Mouse (Mus musculus) neural tube, embryonic 11.5 days (tissue): ENCODE measurements at regions not wholly inside any gene's neighbourhood (a gene's known extent, or its start where the extent isn't known, plus 50 kb on each side); places are given as distances from the start of the nearest gene placed in this dataset.
A peak's percentile ranks its signal among the peaks of the same experiment; 100 is the strongest.

Source experiments
- ATAC-seq: fragments of 200-750 bp; cut with Nextera tagmentation; 2 replicates; pipeline ENCODE4 v1.8.0; 2017; ENCODE audit warnings: moderate number of reproducible peaks, mild to moderate bottlenecking, moderate TSS enrichment, moderate library complexity; ENCODE audit not compliant: insufficient read depth, low FRiP score, low TSS enrichment
- DNase-seq: peaks from one replicate; pipeline ENCODE4 v3.0.0-alpha.2; 2015; ENCODE audit warnings: low spot score
- H3K27ac ChIP-seq: fragments of 300-500 bp; sonication (generic); 2 replicates; pipeline ENCODE4 v1.5.1; 2014; ENCODE audit warnings: low read depth, mild to moderate bottlenecking, low read length
- H3K27me3 ChIP-seq: fragments of 300-500 bp; sonication (generic); 2 replicates; pipeline ENCODE4 v1.6.1; 2014; ENCODE audit warnings: mild to moderate bottlenecking, low read length, mixed read lengths; ENCODE audit not compliant: control insufficient read depth, insufficient read depth
- H3K36me3 ChIP-seq: fragments of 300-500 bp; sonication (generic); 2 replicates; pipeline ENCODE4 v1.6.1; 2014; ENCODE audit warnings: mild to moderate bottlenecking, low read length, moderate library complexity, mixed read lengths; ENCODE audit not compliant: control insufficient read depth, insufficient read depth
- H3K4me1 ChIP-seq: fragments of 300-500 bp; sonication (generic); 2 replicates; pipeline ENCODE4 v1.6.1; 2014; ENCODE audit warnings: low read length, mixed read lengths; ENCODE audit not compliant: control insufficient read depth, insufficient read depth
- H3K4me2 ChIP-seq: fragments of 300-500 bp; sonication (generic); 2 replicates; pipeline ENCODE4 v1.6.1; 2014; ENCODE audit warnings: low read depth, mild to moderate bottlenecking, moderate library complexity
- H3K4me3 ChIP-seq: fragments of 300-500 bp; sonication (generic); 2 replicates; pipeline ENCODE4 v1.5.1; 2014; ENCODE audit warnings: low read depth, low read length
- H3K9ac ChIP-seq: fragments of 300-500 bp; sonication (generic); 2 replicates; pipeline ENCODE4 v1.6.1; 2014; ENCODE audit warnings: mild to moderate bottlenecking, low read length
- H3K9me3 ChIP-seq: fragments of 300-500 bp; sonication (generic); 2 replicates; pipeline ENCODE4 v1.6.1; 2016; ENCODE audit warnings: low read length; ENCODE audit not compliant: control insufficient read depth
- WGBS: fragments of 180-500 bp; shearing (Covaris S2); extraction: QIAGEN DNeasy Blood & Tissue Kit; methylation state at CpG from one replicate; pipeline ENCODE4 v1.1.7; 2014; 5-methylcytosine and 5-hydroxymethylcytosine counted together

GRCm38 (mm10) chr3:149496122-149496521 is 505.8 kb upstream of the Adgrl2 start:
- DNase-seq (no peak), ATAC-seq (no peak)
- WGBS: 73% methylated on average over 2 of the region's 2 CpGs
- Histone ChIP-seq H3K36me3 (no peaks in the 10 kb centered on the region), H3K4me3 (no peak overlapping the region), H3K27me3 (no peaks in the 10 kb centered on the region), H3K9me3 (no peaks in the 10 kb centered on the region), H3K4me1 (no peaks in the 10 kb centered on the region), H3K4me2 (no peak overlapping the region), H3K9ac (no peak overlapping the region), H3K27ac (no peak overlapping the region)

- Histone ChIP-seq H3K4me2 (no peak overlapping the region), H3K36me3 (no peaks in the 10 kb centered on the region), H3K9me3 (no peaks in the 10 kb centered on the region), H3K27me3 (no peaks in the 10 kb centered on the region), H3K9ac (no peak overlapping the region), H3K27ac (no peak overlapping the region), H3K4me3 (no peak overlapping the region), H3K4me1 (no peaks in the 10 kb centered on the region)
- ATAC-seq: no peak
- 84% methylated on average over 4 of the region's 4 CpGs for WGBS
- DNase-seq: no peak
These were observed 497.8 kb upstream of the Adgrl2 start for GRCm38 (mm10) chr3:149488147-149488546.

- DNase-seq (no peak), ATAC-seq (no peak)
- H3K4me2 ChIP-seq: no peak overlapping the region
These were observed 495.1 kb upstream of the Adgrl2 start for GRCm38 (mm10) chr3:149485406-149485805.

GRCm38 (mm10) chr3:149484319-149484718 is 494.0 kb upstream of the Adgrl2 start:
- no peak for DNase-seq
- no peak for ATAC-seq
- no peak overlapping the region for H3K9ac ChIP-seq
- no peaks in the 10 kb centered on the region for H3K4me1 ChIP-seq
- 46% methylated on average over 2 of the region's 2 CpGs for WGBS
- H3K9me3 ChIP-seq: no peaks in the 10 kb centered on the region
- H3K4me2 ChIP-seq: no peak overlapping the region
- H3K27me3 ChIP-seq: no peaks in the 10 kb centered on the region
- H3K4me3 ChIP-seq: no peak overlapping the region
- H3K27ac ChIP-seq: no peak overlapping the region
- no peaks in the 10 kb centered on the region for H3K36me3 ChIP-seq

More at GRCm38 (mm10) chr3:149485406-149485805, 495.1 kb upstream of the Adgrl2 start:
- Histone ChIP-seq H3K36me3 (no peaks in the 10 kb centered on the region), H3K4me1 (no peaks in the 10 kb centered on the region), H3K27ac (no peak overlapping the region), H3K27me3 (no peaks in the 10 kb centered on the region), H3K9me3 (no peaks in the 10 kb centered on the region), H3K9ac (no peak overlapping the region), H3K4me3 (no peak overlapping the region)
- 76% methylated on average over 4 of the region's 4 CpGs for WGBS

- WGBS: 64% methylated on average over 2 of the region's 2 CpGs
- Histone ChIP-seq H3K9me3 (no peaks in the 10 kb centered on the region), H3K9ac (no peak overlapping the region), H3K27me3 (no peaks in the 10 kb centered on the region), H3K36me3 (no peaks in the 10 kb centered on the region), H3K4me3 (no peak overlapping the region), H3K4me2 (no peak overlapping the region), H3K4me1 (no peaks in the 10 kb centered on the region), H3K27ac (no peak overlapping the region)
- ATAC-seq (no peak), DNase-seq (no peak)
These were observed 485.8 kb upstream of the Adgrl2 start for GRCm38 (mm10) chr3:149476151-149476550.

- Histone ChIP-seq H3K4me1 (0 out of 2 replicates have a peak, but pooled peaks cover 1% of the 10 kb centered on the region), H3K27ac (no peak overlapping the region), H3K9ac (no peak overlapping the region), H3K9me3 (no peaks in the 10 kb centered on the region), H3K4me2 (no peak overlapping the region), H3K4me3 (no peak overlapping the region), H3K36me3 (no peaks in the 10 kb centered on the region), H3K27me3 (no peaks in the 10 kb centered on the region)
- ATAC-seq (no peak), DNase-seq (no peak)
- 92% methylated on average over 5 of the region's 5 CpGs for WGBS
These were observed 476.6 kb upstream of the Adgrl2 start for GRCm38 (mm10) chr3:149466973-149467372.

GRCm38 (mm10) chr3:149464603-149465002 is 474.2 kb upstream of the Adgrl2 start:
- no peak overlapping the region for H3K27ac ChIP-seq
- no peak for ATAC-seq
- WGBS: 94% methylated on average over 5 of the region's 5 CpGs
- no peak overlapping the region for H3K4me3 ChIP-seq
- no peak overlapping the region for H3K9ac ChIP-seq
- no peaks in the 10 kb centered on the region for H3K9me3 ChIP-seq
- H3K4me2 ChIP-seq: no peak overlapping the region
- H3K27me3 ChIP-seq: no peaks in the 10 kb centered on the region
- no peak for DNase-seq
- H3K36me3 ChIP-seq: no peaks in the 10 kb centered on the region
- 0 out of 2 replicates have a peak, but pooled peaks cover 2% of the 10 kb centered on the region for H3K4me1 ChIP-seq

- Histone ChIP-seq H3K9ac (no peak overlapping the region), H3K4me3 (no peak overlapping the region), H3K4me2 (no peak overlapping the region), H3K4me1 (0 out of 2 replicates have a peak, but pooled peaks cover 2% of the 10 kb centered on the region), H3K36me3 (no peaks in the 10 kb centered on the region), H3K27me3 (no peaks in the 10 kb centered on the region), H3K9me3 (no peaks in the 10 kb centered on the region), H3K27ac (no peak overlapping the region)
- ATAC-seq: peak; percentile 85
- peak; percentile 63 for DNase-seq
- 11% methylated on average over 2 of the region's 2 CpGs for WGBS
These were observed 471.8 kb upstream of the Adgrl2 start for GRCm38 (mm10) chr3:149462121-149462541.

- 68% methylated on average over 2 of the region's 2 CpGs for WGBS
- ATAC-seq: no peak
- Histone ChIP-seq H3K4me1 (0 out of 2 replicates have a peak, but pooled peaks cover 2% of the 10 kb centered on the region), H3K4me2 (no peak overlapping the region), H3K9me3 (no peaks in the 10 kb centered on the region), H3K9ac (no peak overlapping the region), H3K36me3 (no peaks in the 10 kb centered on the region), H3K27me3 (no peaks in the 10 kb centered on the region), H3K27ac (no peak overlapping the region), H3K4me3 (no peak overlapping the region)
- DNase-seq: no peak
These were observed 471.3 kb upstream of the Adgrl2 start for GRCm38 (mm10) chr3:149461613-149462012.
